Mouse (Mus musculus) limb, embryonic 12.5 days (tissue): ENCODE data around the gene Tln2. TPM values are rescaled to one million over a fixed set of nuclear protein-coding genes. Genes with fewer than 3 reads are reported as not detected.

Source experiments
- ATAC-seq: fragments of 200-750 bp; cut with Nextera tagmentation; 2 replicates; pipeline ENCODE4 v1.8.0; 2017; ENCODE audit warnings: low read depth, moderate TSS enrichment; ENCODE audit not compliant: insufficient number of reproducible peaks, insufficient read depth, low FRiP score, low TSS enrichment
- H3K27ac ChIP-seq: fragments of 300-500 bp; sonication (generic); 2 replicates; pipeline ENCODE4 v1.5.1; 2016; ENCODE audit warnings: mild to moderate bottlenecking, moderate library complexity
- H3K27me3 ChIP-seq: fragments of 300-500 bp; sonication (generic); 2 replicates; pipeline ENCODE4 v1.6.1; 2016; ENCODE audit warnings: mild to moderate bottlenecking, moderate library complexity
- H3K36me3 ChIP-seq: fragments of 300-500 bp; sonication (generic); 2 replicates; pipeline ENCODE4 v1.6.1; 2016; ENCODE audit warnings: mild to moderate bottlenecking, moderate library complexity
- H3K4me1 ChIP-seq: fragments of 300-500 bp; sonication (generic); replicated peaks from 2 replicates; pipeline ENCODE4 v1.6.1; 2016
- H3K4me2 ChIP-seq: fragments of 300-500 bp; sonication (generic); 2 replicates; pipeline ENCODE4 v1.6.1; 2016; ENCODE audit warnings: mild to moderate bottlenecking, moderate library complexity
- H3K4me3 ChIP-seq: fragments of 300-500 bp; sonication (generic); replicated peaks from 2 replicates; pipeline ENCODE4 v1.5.1; 2016; ENCODE audit warnings: mild to moderate bottlenecking
- H3K9ac ChIP-seq: fragments of 300-500 bp; sonication (generic); replicated peaks from 2 replicates; pipeline ENCODE4 v1.6.1; 2016; ENCODE audit warnings: mild to moderate bottlenecking, moderate library complexity
- H3K9me3 ChIP-seq: fragments of 300-500 bp; sonication (generic); 2 replicates; pipeline ENCODE4 v1.6.1; 2016; ENCODE audit warnings: mild to moderate bottlenecking, moderate library complexity
- WGBS: fragments of 180-500 bp; shearing (Covaris S2); methylation state at CpG from one replicate; pipeline ENCODE4 v1.1.7; 2016; 5-methylcytosine and 5-hydroxymethylcytosine counted together
- polyA plus RNA-seq: library from polyadenylated mRNA; unstranded; fragments of >200 nt; fragmentation: Nextera tagmentation; extraction: Ambion mirVana; gene quantifications from 2 replicates; pipeline ENCODE4 v1.2.1, GENCODE M21; 2016

The Tln2 gene
- polyA plus RNA-seq, 1 experiment from 2014 or later = 37.3 TPM

DNA sequence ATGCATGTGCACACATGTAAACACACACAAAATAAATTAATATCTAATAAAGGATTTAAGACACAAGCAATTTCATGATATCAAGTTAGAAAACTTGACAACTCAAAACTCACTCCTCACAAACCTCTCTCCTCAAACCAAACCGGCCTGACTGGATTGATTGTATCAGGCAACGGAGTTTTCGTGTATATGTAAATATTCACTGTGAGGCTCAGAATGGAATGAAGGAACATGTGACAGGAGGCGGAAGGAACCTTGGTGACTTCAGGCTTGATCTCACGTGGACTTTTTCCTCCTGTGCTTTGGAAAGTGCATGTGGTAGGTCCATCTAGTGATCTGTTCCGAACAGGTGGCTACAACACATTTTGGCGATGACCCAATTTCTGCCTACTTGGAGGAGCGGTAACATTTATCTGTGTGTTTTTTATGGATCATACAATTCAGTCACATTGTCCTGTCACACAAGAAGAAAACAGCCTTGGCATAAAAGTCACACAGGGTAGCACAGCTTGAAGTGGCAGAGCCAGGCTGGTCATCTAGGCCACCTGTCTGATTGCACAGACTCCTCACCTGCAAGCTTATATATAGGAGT lies 54.7 kb downstream of the Tln2 start:
- no peaks in the 10 kb centered on the region for H3K27me3 ChIP-seq
- no peak overlapping the region for H3K9ac ChIP-seq
- WGBS = 86% methylated on average over 8 of the region's 8 CpGs
- H3K36me3 ChIP-seq = no peaks in the 10 kb centered on the region
- no peak for ATAC-seq
- peaks cover 8% of the 10 kb centered on the region; the same call in 1 of the 2 replicates for H3K4me1 ChIP-seq
- H3K4me2 ChIP-seq = no peak overlapping the region
- H3K27ac ChIP-seq = no peak overlapping the region
- no peaks in the 10 kb centered on the region for H3K9me3 ChIP-seq
- no peak overlapping the region for H3K4me3 ChIP-seq

DNA sequence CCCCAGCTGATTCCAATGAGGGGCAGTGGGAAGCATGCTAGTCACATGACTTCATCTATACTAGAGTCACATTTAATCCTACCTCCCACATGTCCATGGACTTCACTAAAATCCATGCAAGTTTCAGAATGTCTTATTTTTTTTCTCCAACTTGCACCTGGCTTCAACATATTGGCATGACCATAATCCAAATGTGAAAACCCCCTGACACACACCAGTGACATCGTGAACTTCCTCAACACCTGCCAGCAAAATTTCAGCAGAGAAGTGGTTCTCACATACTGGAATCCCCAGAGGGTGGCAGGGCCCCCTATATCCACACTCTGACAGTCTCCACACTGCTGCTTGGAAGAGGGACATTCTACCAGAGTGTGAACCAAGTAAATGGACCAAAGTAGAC lies 57.7 kb downstream of the Tln2 start:
- no peak for ATAC-seq
- Histone ChIP-seq H3K4me2 (no peak overlapping the region), H3K9me3 (no peaks in the 10 kb centered on the region), H3K9ac (no peak overlapping the region), H3K4me3 (no peak overlapping the region), H3K36me3 (no peaks in the 10 kb centered on the region), H3K27ac (no peak overlapping the region), H3K27me3 (no peaks in the 10 kb centered on the region), H3K4me1 (peaks cover 15% of the 10 kb centered on the region)
- 79% methylated on average over 1 of the region's 1 CpGs for WGBS

DNA sequence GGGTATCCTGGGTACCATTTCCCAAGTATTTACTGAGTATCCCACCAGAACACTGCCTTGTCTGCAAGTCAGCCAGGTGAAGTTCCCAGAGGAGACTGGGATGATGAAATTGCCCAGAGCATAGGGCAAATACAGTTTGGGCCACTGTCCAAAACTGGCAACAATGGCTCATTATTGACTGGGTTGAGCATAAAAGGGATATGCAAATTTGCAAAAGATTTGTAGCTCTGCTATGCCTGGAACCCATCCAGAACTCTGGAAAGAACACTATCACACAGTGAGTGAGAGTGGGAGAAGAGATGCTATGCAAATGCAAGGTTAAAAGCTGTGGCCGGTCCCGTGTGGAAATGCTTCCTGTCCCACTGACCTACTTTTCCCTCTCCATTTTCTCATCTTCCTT lies 63.1 kb downstream of the Tln2 start:
- peaks cover 24% of the 10 kb centered on the region for H3K4me1 ChIP-seq
- no peak overlapping the region for H3K27ac ChIP-seq
- ATAC-seq = no peak
- no peak overlapping the region for H3K9ac ChIP-seq
- no peak overlapping the region for H3K4me2 ChIP-seq
- H3K9me3 ChIP-seq = no peaks in the 10 kb centered on the region
- 78% methylated on average over 2 of the region's 2 CpGs for WGBS
- no peaks in the 10 kb centered on the region for H3K36me3 ChIP-seq
- no peaks in the 10 kb centered on the region for H3K27me3 ChIP-seq
- no peak overlapping the region for H3K4me3 ChIP-seq

DNA sequence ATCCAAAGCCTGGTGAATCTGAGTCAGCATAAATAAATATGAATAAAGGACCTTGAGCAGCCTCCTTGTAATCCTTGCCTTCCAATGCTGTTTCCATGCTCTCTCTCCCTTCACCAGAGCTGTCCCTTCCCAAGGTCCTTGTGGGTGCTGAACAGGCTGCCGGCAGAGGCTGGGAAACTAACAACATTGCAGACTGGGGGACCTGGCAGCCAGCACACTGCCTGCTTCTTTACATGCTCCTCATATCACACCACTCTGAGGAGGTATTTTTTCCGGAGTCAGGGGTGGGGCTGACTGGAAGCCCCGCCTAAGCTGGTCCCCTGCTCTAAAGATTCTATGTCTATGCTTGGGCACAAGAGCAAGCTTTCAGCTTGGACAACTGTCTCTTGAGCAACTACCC lies 64.2 kb downstream of the Tln2 start:
- ATAC-seq = no peak
- H3K4me2 ChIP-seq = no peak overlapping the region
- no peak overlapping the region for H3K4me3 ChIP-seq
- no peaks in the 10 kb centered on the region for H3K27me3 ChIP-seq
- H3K9me3 ChIP-seq = no peaks in the 10 kb centered on the region
- 0 out of 2 replicates have a peak overlapping the region, but pooled peaks have one; percentile 9 for H3K27ac ChIP-seq
- H3K9ac ChIP-seq = no peak overlapping the region
- no peaks in the 10 kb centered on the region for H3K36me3 ChIP-seq
- H3K4me1 ChIP-seq = peaks cover 23% of the 10 kb centered on the region
- 46% methylated on average over 3 of the region's 3 CpGs for WGBS

DNA sequence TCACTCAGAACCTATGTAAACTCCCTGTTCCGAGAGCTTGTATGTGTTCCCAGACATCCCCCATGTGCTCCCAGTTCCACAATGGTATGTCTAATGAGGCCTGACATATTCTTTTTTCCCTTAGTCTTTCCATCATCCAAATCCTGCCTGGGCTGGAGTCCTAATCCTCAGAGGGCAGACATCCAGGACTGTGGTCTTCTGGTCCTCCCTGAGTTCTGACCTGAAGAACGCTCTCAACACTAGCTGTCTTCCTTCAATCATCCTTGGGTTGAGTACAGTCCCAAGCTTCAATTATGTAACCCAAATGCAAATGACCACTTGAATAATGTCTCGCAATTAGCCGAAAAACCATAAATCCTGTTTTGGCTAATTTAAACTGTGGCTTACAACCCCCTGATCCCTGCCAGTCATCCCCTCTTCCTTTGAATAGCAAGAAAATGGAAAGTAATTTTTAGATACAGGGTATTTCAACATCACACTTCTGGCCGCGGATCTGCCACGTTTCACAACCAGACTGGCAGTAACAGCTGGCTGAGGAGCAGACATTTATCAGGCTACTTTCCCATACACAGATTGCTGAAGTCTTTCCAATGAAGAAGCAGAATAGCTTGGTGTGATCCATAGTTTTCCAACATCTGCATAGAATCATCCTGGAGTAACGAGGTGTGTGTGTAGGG lies 65.5 kb downstream of the Tln2 start:
- Histone ChIP-seq H3K4me2 (no peak overlapping the region), H3K36me3 (no peaks in the 10 kb centered on the region), H3K9ac (no peak overlapping the region), H3K4me1 (peaks cover 23% of the 10 kb centered on the region), H3K27ac (no peak overlapping the region), H3K4me3 (no peak overlapping the region), H3K9me3 (no peaks in the 10 kb centered on the region), H3K27me3 (no peaks in the 10 kb centered on the region)
- 79% methylated on average over 8 of the region's 8 CpGs for WGBS
- no peak for ATAC-seq

DNA sequence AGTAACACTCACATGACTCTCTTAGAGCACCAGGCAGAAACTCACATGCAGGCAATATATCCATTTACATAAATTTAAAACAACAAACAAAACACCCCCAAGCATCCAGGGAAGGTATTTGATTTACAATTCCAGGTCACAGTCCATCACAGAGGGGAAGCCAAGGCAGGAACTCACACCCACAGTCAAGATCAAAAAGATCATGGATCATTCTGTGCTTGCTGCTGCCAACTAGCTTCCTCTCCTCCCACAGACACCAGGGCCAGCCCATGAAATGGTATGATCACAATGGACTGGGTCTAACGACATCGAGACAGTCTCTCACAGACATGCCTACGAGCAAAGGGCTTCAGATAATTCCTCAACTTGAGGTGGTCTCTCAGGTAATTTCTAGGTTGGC lies 70.1 kb downstream of the Tln2 start:
- no peak for ATAC-seq
- Histone ChIP-seq H3K9ac (no peak overlapping the region), H3K4me3 (no peak overlapping the region), H3K36me3 (no peaks in the 10 kb centered on the region), H3K4me2 (no peak overlapping the region), H3K27me3 (peaks cover 14% of the 10 kb centered on the region), H3K4me1 (peaks cover 16% of the 10 kb centered on the region), H3K27ac (no peak overlapping the region), H3K9me3 (no peaks in the 10 kb centered on the region)
- 70% methylated on average over 3 of the region's 3 CpGs for WGBS

DNA sequence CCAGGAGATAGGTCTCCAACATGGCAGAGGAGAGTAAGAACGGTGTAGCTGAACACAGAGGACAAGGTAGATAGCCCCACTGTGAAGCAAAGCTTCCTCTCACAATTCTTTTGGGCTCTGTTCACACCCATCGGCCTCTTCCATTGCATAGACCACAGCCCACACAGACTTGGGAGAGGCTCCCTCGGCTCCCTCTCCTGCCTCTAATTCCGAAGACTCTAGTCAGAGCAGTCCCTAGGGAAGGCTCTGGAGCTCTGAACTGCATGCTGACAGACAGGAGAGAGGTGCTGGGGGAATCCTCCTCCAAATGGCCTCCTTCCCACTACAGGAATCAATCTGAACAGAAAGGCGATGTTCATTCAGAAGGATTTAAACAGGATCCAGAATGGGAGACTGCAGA lies 72.9 kb downstream of the Tln2 start:
- no peak overlapping the region for H3K9ac ChIP-seq
- no peak overlapping the region for H3K27ac ChIP-seq
- no peak for ATAC-seq
- H3K27me3 ChIP-seq = peaks cover 22% of the 10 kb centered on the region
- no peaks in the 10 kb centered on the region for H3K9me3 ChIP-seq
- no peak overlapping the region for H3K4me3 ChIP-seq
- no peak overlapping the region for H3K4me2 ChIP-seq
- no peaks in the 10 kb centered on the region for H3K36me3 ChIP-seq
- H3K4me1 ChIP-seq = peaks cover 27% of the 10 kb centered on the region
- 77% methylated on average over 5 of the region's 5 CpGs for WGBS

DNA sequence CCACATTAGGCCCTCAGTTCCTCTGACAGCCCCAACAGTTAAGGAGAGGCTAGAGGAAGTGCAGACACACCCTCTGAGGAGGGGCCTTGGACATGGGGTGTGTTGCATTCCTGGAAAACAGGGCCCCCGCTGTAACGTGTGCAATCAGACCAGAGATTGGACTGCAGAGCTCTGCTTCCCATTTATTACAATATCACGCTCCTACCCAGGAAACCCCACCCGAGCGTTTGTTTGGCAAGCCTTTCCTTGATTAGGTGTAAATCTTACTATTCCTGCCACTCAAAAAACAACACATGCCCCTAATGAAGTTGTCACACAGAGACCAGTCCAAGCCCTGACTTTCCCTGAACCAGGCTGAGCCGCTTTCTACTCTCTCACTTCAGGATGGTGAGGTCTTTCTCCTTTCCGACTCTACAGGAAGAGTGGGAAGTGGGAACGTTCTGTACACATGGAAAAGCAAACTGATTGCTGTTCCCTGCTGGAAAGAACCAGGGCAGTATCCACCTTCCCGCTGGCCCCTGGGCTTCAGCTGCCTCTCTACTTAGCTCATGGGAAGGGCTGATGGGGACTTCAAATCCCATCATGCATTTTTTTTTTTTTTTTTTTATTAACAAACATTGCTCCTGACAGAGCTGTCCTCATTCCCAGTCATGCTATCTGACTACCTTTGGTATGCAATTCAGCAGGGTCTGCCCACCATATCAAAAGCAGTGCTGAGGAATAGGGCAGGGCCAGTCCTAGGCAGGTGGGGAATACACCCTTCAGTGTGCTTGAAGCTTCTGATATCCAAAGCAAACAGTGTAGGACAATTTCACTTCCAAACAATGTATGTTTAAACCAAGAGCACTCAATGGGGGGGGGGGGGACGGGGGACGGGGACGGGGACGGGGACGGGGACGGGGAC lies 74.1 kb downstream of the Tln2 start:
- no peak overlapping the region for H3K4me3 ChIP-seq
- no peak overlapping the region; the same call in 1 of the 2 replicates for H3K27ac ChIP-seq

DNA sequence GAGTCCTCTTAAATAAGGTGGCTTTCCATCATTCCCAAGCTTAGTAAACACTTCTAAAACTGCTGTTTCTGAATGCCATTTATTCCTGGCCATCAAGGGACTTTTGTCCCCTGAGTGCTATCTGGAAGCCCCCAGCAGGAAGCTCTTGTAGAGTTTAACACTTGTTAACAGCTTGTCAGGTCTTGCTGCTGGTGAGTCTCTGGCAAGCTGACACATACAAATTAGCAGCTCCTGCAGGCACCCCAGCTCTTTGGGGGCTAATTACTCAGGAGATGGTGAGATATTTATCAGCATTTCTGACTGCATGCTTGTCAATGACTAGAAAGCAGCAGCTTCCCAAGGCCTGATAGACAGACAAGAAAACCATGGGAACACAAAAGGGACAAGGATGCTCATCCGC lies 77.2 kb downstream of the Tln2 start:
- Histone ChIP-seq H3K27ac (no peak overlapping the region), H3K9me3 (no peaks in the 10 kb centered on the region), H3K27me3 (peaks cover 28% of the 10 kb centered on the region), H3K36me3 (no peaks in the 10 kb centered on the region), H3K9ac (no peak overlapping the region), H3K4me1 (peaks cover 31% of the 10 kb centered on the region), H3K4me3 (no peak overlapping the region), H3K4me2 (no peak overlapping the region)
- WGBS = 33% methylated on average over 1 of the region's 1 CpGs
- no peak for ATAC-seq

More for the DNA sequence above, 74.1 kb downstream of the Tln2 start:
- Histone ChIP-seq H3K4me2 (no peak overlapping the region), H3K4me1 (peaks cover 33% of the 10 kb centered on the region), H3K9me3 (no peaks in the 10 kb centered on the region), H3K27me3 (peaks cover 28% of the 10 kb centered on the region), H3K36me3 (no peaks in the 10 kb centered on the region), H3K9ac (no peak overlapping the region)
- 57% methylated on average over 15 of the region's 15 CpGs for WGBS
- ATAC-seq = no peak

DNA sequence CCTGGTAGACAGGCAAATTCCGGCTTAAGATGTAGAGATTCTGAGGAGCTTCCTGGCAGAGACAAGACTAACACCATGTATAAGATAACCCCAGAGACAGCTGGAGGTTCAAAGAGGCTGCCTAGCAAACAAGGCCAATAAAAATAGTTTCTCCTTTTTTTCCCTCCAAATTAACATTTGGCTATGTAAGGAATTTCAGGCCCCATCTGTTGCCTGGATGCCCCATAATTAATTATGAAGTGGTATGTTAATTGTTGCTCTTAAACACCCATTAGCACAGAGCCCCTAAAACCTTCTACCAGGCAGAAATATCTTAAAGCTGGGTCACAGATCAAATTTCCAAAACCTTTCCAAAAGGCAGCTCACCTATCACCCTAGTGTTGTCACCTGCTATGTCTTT lies 77.7 kb downstream of the Tln2 start:
- H3K27me3 ChIP-seq = peaks cover 26% of the 10 kb centered on the region
- H3K4me3 ChIP-seq = no peak overlapping the region
- H3K27ac ChIP-seq = no peak overlapping the region
- ATAC-seq = no peak
- no peak overlapping the region for H3K4me2 ChIP-seq
- H3K9me3 ChIP-seq = no peaks in the 10 kb centered on the region
- 16% methylated on average over 1 of the region's 1 CpGs for WGBS
- H3K36me3 ChIP-seq = no peaks in the 10 kb centered on the region
- H3K4me1 ChIP-seq = peaks cover 31% of the 10 kb centered on the region
- H3K9ac ChIP-seq = no peak overlapping the region

DNA sequence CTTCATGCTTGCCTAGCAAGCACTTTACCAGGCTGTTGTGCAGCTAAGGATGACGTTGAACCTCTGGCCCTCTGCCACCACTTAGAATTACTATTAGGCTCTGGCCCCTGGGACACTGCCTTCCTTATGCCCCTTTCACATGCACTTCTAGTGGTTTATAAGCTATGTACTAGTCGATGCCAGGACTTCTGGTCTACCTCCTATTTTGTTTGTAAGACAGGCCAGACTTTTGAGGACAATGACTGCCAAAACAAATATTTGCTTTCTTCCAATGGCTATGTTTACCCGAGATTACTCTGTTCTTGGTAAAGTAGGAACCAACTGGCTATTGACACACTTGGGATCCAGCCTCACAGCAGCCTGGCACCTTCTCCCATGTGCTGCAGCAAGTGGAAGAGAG lies 82.1 kb downstream of the Tln2 start:
- no peaks in the 10 kb centered on the region for H3K36me3 ChIP-seq
- no peak for ATAC-seq
- H3K9me3 ChIP-seq = no peaks in the 10 kb centered on the region
- no peak overlapping the region for H3K4me3 ChIP-seq
- H3K27ac ChIP-seq = no peak overlapping the region
- H3K9ac ChIP-seq = no peak overlapping the region
- no peak overlapping the region for H3K4me2 ChIP-seq
- peaks cover 11% of the 10 kb centered on the region; the same call in 1 of the 2 replicates for H3K27me3 ChIP-seq
- H3K4me1 ChIP-seq = peaks cover 15% of the 10 kb centered on the region
- WGBS = 86% methylated on average over 3 of the region's 3 CpGs
